Mouse (Mus musculus) megakaryocyte, embryonic 14.5 days (primary cell): ENCODE measurements around the gene Klra17.

Experiments used
- FLI1 ChIP-seq: IDR thresholded peaks from 2 replicates; pipeline ENCODE4 v1.6.1; 2012; ENCODE audit warnings: low read length, inconsistent platforms, mixed read lengths
- GATA1 ChIP-seq: IDR thresholded peaks from 3 replicates; pipeline ENCODE4 v1.6.1; 2012; ENCODE audit warnings: mixed read lengths, low read length, inconsistent platforms, borderline replicate concordance

GRCm38 (mm10) chr6:129882525-129882924 lies 6.1 kb upstream of the Klra17 start:
- TF ChIP-seq GATA1 (no peak), FLI1 (no peak)
